Mouse (Mus musculus) myocyte (in vitro differentiated cells): ENCODE data around the gene Zcchc7.

ENCODE experiments used
- CEBPB ChIP-seq: IDR thresholded peaks from 2 replicates; pipeline ENCODE4 v1.6.1; 2011; ENCODE audit warnings: mild to moderate bottlenecking, moderate library complexity; ENCODE audit not compliant: poor library complexity, insufficient read depth, severe bottlenecking
- E2F4 ChIP-seq: IDR thresholded peaks from one replicate; pipeline ENCODE4 v1.6.1; 2011; ENCODE audit warnings: mild to moderate bottlenecking, control low read depth, moderate library complexity; ENCODE audit not compliant: insufficient read depth
- MAX ChIP-seq: IDR thresholded peaks from one replicate; pipeline ENCODE4 v1.6.1; 2011; ENCODE audit warnings: low read depth, mild to moderate bottlenecking, control low read depth
- MYOG ChIP-seq, 3 experiments: IDR thresholded peaks; one replicate each; pipeline ENCODE4 v1.6.1; 2011; ENCODE audit warnings: control low read depth in 2 of 3, low read depth in 2 of 3, mild to moderate bottlenecking in 2 of 3; ENCODE audit not compliant: insufficient read length in 2 of 3, control insufficient read depth in 1 of 3, insufficient read depth in 1 of 3
- POLR2A ChIP-seq: IDR thresholded peaks from one replicate; pipeline ENCODE4 v1.6.1; 2011; ENCODE audit warnings: low read depth, mild to moderate bottlenecking, control low read depth, moderate library complexity; ENCODE audit not compliant: insufficient read length
- TCF12 ChIP-seq: IDR thresholded peaks from one replicate; pipeline ENCODE4 v1.6.1; 2011; ENCODE audit warnings: mild to moderate bottlenecking, control low read depth; ENCODE audit not compliant: poor library complexity, insufficient read depth, severe bottlenecking

DNA sequence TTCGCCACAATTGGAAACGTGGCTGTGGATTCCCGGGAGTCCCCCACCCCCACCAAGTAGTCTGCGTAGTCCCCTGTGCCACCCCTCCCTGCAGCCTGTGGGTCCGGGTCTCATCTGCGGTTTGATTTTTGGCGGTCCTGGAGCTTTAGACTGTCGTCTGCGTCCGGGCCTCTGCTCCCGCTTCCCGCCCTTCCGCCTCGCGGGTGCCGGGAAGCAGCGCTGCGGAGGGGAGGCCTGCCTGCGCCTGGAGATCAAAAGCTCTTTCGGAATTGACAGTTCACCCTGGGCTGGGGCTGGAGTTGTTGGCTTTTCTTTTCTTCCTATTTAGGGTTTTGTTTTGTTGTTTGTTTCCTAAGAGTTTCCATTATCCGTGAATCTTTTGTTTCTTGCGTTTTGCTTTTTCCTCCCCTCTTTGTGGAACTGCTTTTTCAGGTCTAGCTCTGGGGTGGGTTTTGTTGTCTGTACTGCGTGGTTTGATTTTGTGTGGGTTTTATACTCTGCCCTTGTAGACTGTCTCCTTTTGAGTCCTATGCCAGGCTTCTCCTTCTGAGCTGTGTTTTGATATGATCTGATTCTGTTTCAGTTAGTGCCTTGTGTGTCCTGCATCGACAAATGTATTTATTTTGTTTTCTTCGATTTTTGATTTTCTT, 43.5 kb upstream of the Zcchc7 start:
- no peak for TF ChIP-seq TCF12
- no peak for TF ChIP-seq POLR2A
- TF ChIP-seq E2F4: no peak
- TF ChIP-seq MAX: no peak
- TF ChIP-seq MYOG (IDR thresholded peaks at IDR 0.05; ENCODE audit: control insufficient read depth in 1 of 3, insufficient read depth in 1 of 3, insufficient read length in 2 of 3, low read depth in 2 of 3): no peak
- TF ChIP-seq CEBPB: no peak
